Mouse (Mus musculus) heart, adult 2 months (tissue): ENCODE data around the gene Miga1. TPM values are rescaled to one million over a fixed set of nuclear protein-coding genes. Genes with fewer than 3 reads are reported as not detected.
A peak's percentile ranks its signal among the peaks of the same experiment; 100 is the strongest.

Experiments
- DNase-seq, 2 experiments: peaks; one replicate each; pipeline ENCODE4 v3.0.0; 2021
- H3K27ac ChIP-seq: fragments of 200-600 bp; 2 replicates; pipeline ENCODE4 v1.8.1; 2022
- H3K27me3 ChIP-seq: fragments of 200-500 bp; 2 replicates; pipeline ENCODE4 v1.6.1; 2012; ENCODE audit warnings: mild to moderate bottlenecking, low read length, inconsistent platforms, mixed read lengths; ENCODE audit not compliant: control insufficient read depth, insufficient read depth
- H3K36me3 ChIP-seq: fragments of 200-500 bp; 2 replicates; pipeline ENCODE4 v1.6.1; 2012; ENCODE audit warnings: low read length, inconsistent platforms; ENCODE audit not compliant: control insufficient read depth, insufficient read depth
- H3K4me1 ChIP-seq: fragments of 200-500 bp; 2 replicates; pipeline ENCODE4 v1.6.1; 2011; ENCODE audit warnings: low read length; ENCODE audit not compliant: control insufficient read depth, insufficient read depth
- H3K4me3 ChIP-seq: fragments of 200-600 bp; 2 replicates; pipeline ENCODE4 v1.8.1; 2022
- H3K79me2 ChIP-seq: fragments of 200-500 bp; replicated peaks from 2 replicates; pipeline ENCODE4 v1.6.1; 2012; ENCODE audit warnings: mild to moderate bottlenecking, inconsistent platforms, low read length, moderate library complexity, mixed read lengths; ENCODE audit not compliant: control insufficient read depth, insufficient read depth
- H3K9ac ChIP-seq: fragments of 200-500 bp; 2 replicates; pipeline ENCODE4 v1.6.1; 2012; ENCODE audit warnings: low read depth, mild to moderate bottlenecking, control low read depth, inconsistent platforms, low read length, mixed read lengths
- CTCF ChIP-seq: fragments of 200-600 bp; IDR thresholded peaks from 2 replicates; pipeline ENCODE4 v1.8.1; 2022; ENCODE audit warnings: antibody characterized with exemption, mild to moderate bottlenecking, moderate library complexity
- EP300 ChIP-seq: fragments of 200-500 bp; IDR thresholded peaks from 2 replicates; pipeline ENCODE4 v1.6.1; 2011; ENCODE audit warnings: low read depth, low read length, control low read depth; ENCODE audit not compliant: insufficient read depth
- POLR2A ChIP-seq: fragments of 200-500 bp; IDR thresholded peaks from 2 replicates; pipeline ENCODE4 v1.6.1; 2011; ENCODE audit warnings: mild to moderate bottlenecking, low read depth, low read length, control low read depth; ENCODE audit not compliant: insufficient read depth
- WGBS: fragments of 180-500 bp; shearing (Covaris S2); methylation state at CpG from one replicate; pipeline ENCODE4 v1.1.7; 2018; 5-methylcytosine and 5-hydroxymethylcytosine counted together
- intact Hi-C: fragments of 180-260 bp; cut with DNase I; formaldehyde crosslinking; loops from one replicate; pipeline ENCODE4 v1.15.1; 2025
- polyA plus RNA-seq: library from polyadenylated mRNA; depleted of rRNA; stranded (reverse); fragments of >200 nt; gene quantifications from 2 replicates; pipeline ENCODE4 v1.2.3, GENCODE M21; 2012
- total RNA-seq, 2 experiments: library from RNA; stranded (reverse); gene quantifications; 2 replicates each; pipeline ENCODE4 v1.2.3; 2021

The Miga1 gene
- total and polyA plus RNA-seq, 3 experiments: 4.2 to 12.6 (median 11.0) TPM

- Histone ChIP-seq H3K4me3 (no peak overlapping the region), H3K4me1 (peaks cover 1% of the 10 kb centered on the region), H3K27ac (no peak overlapping the region), H3K27me3 (no peaks in the 10 kb centered on the region), H3K36me3 (peaks cover 6% of the 10 kb centered on the region), H3K79me2 (no peaks in the 10 kb centered on the region), H3K9ac (no peak overlapping the region)
- TF ChIP-seq CTCF (peak; percentile 45), EP300 (no peak)
- no peak for DNase-seq
- WGBS: 87% methylated on average over 14 of the region's 14 CpGs
- intact Hi-C loops: no loop called here
Observed at GRCm38 (mm10) chr3:152300376-152301337, 39.5 kb downstream of the Miga1 start.

GRCm38 (mm10) chr3:152295896-152296295 lies 44.3 kb downstream of the Miga1 start:
- TF ChIP-seq POLR2A: no peak
- TF ChIP-seq CTCF: no peak
- TF ChIP-seq EP300: no peak
- WGBS: 97% methylated on average over 5 of the region's 5 CpGs
- Histone ChIP-seq H3K27me3 (no peaks in the 10 kb centered on the region), H3K36me3 (no peaks in the 10 kb centered on the region), H3K4me1 (no peaks in the 10 kb centered on the region), H3K79me2 (no peaks in the 10 kb centered on the region), H3K9ac (no peak overlapping the region), H3K4me3 (no peak overlapping the region), H3K27ac (no peak overlapping the region)
- DNase-seq: no peak
- intact Hi-C loops: no loop called here

GRCm38 (mm10) chr3:152294400-152294799 lies 45.8 kb downstream of the Miga1 start:
- Histone ChIP-seq H3K4me1 (no peaks in the 10 kb centered on the region), H3K9ac (no peak overlapping the region), H3K36me3 (no peaks in the 10 kb centered on the region), H3K27me3 (no peaks in the 10 kb centered on the region), H3K27ac (no peak overlapping the region), H3K4me3 (no peak overlapping the region), H3K79me2 (no peaks in the 10 kb centered on the region)
- 70% methylated on average over 3 of the region's 3 CpGs for WGBS
- TF ChIP-seq CTCF: no peak
- TF ChIP-seq POLR2A: no peak
- no peak for TF ChIP-seq EP300
- DNase-seq: no peak
- intact Hi-C loops: no loop called here

GRCm38 (mm10) chr3:152293530-152294181 lies 46.6 kb downstream of the Miga1 start:
- peaks cover 2% of the 10 kb centered on the region for H3K4me1 ChIP-seq
- no peaks in the 10 kb centered on the region for H3K27me3 ChIP-seq
- TF ChIP-seq CTCF (no peak), EP300 (no peak), POLR2A (no peak)
- DNase-seq: no peak
- no peaks in the 10 kb centered on the region for H3K79me2 ChIP-seq
- H3K36me3 ChIP-seq: no peaks in the 10 kb centered on the region
- WGBS: 50% methylated on average over 13 of the region's 13 CpGs
- intact Hi-C loops: no loop called here
- no peak overlapping the region for H3K27ac ChIP-seq
- no peak overlapping the region for H3K4me3 ChIP-seq
- no peak overlapping the region for H3K9ac ChIP-seq

GRCm38 (mm10) chr3:152291895-152292294 lies 48.3 kb downstream of the Miga1 start:
- H3K79me2 ChIP-seq: no peaks in the 10 kb centered on the region

More at GRCm38 (mm10) chr3:152291895-152292294, 48.3 kb downstream of the Miga1 start:
- intact Hi-C loops: no loop called here
- Histone ChIP-seq H3K9ac (no peak overlapping the region), H3K4me3 (no peak overlapping the region), H3K36me3 (no peaks in the 10 kb centered on the region), H3K27ac (no peak overlapping the region), H3K27me3 (no peaks in the 10 kb centered on the region), H3K4me1 (peaks cover 2% of the 10 kb centered on the region)
- 80% methylated on average over 6 of the region's 6 CpGs for WGBS
- TF ChIP-seq EP300 (no peak), POLR2A (no peak)
- no peak for DNase-seq
